Mouse (Mus musculus): ENCODE results near the gene Heyl. TPM values are rescaled to one million over a fixed set of nuclear protein-coding genes. Genes with fewer than 3 reads are reported as not detected.

Heyl gene
- total RNA-seq, 2 experiments from 2014 or later: 6.4 to 7.1 TPM

DNA sequence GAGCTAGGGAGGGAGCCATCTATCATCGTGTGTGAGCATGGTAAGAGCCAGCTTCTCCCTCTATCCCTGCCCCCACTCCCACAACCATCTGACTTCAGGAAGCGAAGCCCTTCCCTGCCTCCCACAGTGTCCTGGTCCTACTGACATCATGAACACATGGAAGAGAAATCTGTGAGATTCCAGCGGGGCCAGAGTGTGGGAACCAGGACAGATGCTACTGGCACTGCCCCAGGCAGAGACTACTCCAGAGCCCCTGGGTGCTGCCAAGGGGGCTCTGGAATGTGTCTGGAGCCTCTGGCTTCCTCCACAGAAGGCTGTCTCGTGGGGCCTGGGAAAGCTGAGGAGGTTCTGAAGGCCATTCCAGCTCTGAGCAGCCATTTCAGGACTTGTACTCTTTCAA lies 5.6 kb upstream of the Heyl start:
- DNase-seq (ENCODE audit: low spot score in 2 of 2): no peak
- intact Hi-C loops (cut with DNase I): no loop called here

DNA sequence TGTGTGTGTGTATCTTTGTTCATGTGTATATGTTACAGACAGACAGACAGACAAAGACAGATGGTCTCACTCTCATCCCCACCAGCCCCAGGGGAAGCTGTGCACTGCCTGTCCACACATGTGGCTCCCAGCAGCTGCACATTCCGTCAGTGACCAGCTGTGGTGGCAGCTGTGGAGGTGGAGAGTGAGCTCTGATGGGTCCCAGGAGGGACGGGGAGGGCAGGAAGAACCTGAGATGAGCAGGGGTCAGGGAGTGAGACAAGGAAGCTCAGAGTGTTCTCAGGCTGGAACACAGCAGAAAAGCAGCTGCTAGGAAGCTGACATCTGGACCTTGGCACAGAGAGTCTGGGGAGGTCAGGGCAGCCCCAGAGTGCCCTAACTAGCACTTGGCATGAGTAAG lies 5.1 kb upstream of the Heyl start:
- intact Hi-C loops (cut with DNase I): no loop called here

DNA sequence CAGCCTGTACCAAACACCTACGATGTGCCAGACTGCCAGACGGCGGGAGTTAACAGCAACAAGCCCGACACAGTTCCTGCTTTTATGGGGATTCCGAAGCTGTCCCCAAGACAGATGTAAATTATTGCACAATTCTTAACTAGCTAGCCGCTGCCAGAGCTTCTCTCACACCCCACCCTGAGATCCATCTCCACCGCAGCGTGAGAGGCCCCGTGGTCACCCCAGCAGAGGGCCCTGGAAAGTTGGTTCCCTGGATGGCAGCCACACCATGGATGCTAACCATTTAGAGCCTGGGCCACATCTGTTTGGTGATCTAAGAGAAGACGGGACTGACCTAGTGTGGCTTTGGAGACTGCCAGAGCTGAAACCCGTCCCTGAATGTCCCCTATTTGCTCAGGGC lies 4.2 kb upstream of the Heyl start:
- intact Hi-C loops (cut with DNase I): no loop called here
- DNase-seq (ENCODE audit: low spot score in 2 of 2): no peak

More for the DNA sequence above, 5.1 kb upstream of the Heyl start:
- DNase-seq (ENCODE audit: low spot score in 2 of 2): no peak

DNA sequence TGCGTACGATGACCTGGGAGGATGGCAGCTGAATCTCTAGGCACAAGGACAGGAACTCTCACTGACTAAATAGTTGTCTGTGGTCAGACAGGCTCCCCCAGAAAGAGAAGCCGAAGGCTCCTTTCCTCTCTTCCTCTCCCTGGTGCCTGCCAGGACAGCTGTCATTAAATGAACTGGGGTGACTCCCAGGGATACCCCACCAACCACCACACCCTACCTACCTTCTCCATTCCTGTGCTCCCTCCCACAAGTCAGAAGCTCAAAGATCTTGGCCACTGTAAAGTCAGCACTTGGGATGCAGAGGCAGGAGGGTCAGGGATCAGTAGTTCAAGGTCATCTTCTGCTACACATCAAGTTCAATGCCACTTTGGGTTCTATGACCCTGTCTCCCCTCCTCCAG lies 515 bp upstream of the Heyl start:
- no peak for DNase-seq (ENCODE audit: low spot score in 2 of 2)
- intact Hi-C loops (cut with DNase I): no loop called here

DNA sequence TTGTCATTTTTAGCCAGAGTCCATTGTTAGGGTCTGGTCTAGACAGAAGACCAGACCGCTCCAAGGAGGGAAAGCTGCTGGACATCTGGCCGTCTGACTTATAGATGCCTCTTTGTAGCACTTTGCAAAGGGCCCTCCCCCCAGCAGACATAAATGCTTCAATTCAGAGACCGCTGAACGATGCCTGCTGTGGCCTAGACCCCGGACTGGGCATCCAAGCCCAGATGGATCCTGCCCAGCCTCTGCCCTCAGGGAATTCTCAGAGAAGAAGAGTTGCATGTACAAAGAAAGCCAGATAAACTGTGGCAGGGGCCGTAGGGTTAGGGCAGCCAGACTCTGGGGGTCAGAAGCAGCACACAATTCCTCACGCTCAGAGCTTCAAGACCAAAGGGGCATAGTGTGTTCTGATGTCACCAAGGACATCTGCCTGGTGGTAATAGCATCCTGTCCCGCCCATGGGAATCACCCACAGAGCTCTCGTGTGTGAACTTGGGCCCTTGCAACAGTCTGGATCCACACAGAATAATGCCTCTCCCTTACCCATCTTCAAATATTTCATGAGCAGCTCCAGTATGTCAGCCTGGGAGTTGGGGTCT lies 2.6 kb downstream of the Heyl start:
- intact Hi-C loops (cut with DNase I): no loop called here
- no peak for DNase-seq (ENCODE audit: low spot score in 2 of 2)

DNA sequence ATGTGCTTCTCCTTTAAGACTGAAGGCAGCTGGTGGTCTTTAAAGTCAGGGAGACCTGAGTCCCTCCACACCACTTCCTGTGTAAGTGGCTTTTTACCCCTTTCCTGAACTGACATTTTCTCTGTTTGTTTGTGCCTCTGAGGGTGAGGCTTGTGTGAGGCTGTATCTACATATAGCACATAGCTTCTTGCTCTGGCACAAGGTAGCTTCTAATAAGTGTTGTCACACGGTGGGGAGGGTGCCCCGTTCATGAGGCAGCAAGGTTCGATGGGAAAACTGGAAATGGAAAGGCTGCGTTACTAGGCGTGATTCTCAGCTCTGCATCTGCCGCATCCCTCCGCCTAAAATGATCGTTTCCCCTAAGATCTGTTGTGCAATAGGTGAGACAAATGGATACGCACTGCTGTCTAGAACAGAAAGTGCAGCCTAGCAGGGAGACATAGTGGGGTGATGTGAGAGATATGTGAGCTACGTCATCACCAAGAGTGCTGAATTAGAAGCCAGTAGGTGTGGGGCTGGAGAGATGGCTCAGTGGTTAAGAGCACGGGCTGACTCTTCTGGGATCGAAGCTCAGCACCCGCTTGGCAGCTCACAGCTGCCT lies 3.2 kb downstream of the Heyl start:
- intact Hi-C loops (cut with DNase I): no loop called here
- no peak for DNase-seq (ENCODE audit: low spot score in 2 of 2)

DNA sequence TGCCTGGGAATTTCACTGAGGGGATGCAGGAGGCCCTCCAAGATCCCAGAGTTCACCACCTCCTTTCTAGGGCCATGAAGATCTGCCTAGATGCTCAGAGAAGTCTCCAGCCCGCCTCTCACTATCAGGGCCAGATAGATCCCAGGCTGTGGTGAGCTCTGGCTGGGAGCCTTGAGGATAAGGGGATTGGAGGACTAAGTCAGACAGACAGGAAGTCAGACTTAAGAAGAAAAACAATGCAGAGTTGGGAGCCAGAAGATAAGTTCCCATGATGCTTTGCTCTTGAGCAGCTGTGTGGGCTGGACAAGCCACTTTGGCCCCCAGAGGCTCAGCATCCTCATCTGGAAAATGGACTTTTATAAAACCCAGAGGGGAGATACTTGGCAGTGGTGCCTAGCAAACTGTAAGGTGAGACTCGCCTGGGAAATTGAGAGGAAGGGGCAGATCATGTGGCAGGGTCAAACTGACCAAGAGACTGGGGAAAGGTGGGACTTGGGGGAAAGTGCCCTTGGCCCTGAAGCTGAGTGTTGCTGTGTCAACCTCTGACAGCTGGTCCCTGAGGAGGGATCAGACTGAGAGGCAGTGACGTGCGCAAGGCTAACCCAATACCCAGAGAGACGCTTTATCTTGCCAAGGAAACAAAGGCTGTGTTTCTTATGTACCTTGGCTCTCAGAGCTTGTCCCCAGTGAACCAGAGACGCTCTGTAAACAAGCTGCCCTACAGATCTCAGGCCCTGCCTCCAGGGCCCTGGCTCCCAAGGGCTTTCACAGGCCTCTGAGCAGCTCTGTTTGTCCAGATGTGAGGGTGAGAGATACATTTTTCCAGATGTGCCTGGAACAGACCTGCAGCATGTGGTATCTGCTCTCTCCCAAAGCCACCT lies 4.3 kb downstream of the Heyl start:
- intact Hi-C loops (cut with DNase I): no loop called here
- DNase-seq (ENCODE audit: low spot score in 2 of 2): no peak

DNA sequence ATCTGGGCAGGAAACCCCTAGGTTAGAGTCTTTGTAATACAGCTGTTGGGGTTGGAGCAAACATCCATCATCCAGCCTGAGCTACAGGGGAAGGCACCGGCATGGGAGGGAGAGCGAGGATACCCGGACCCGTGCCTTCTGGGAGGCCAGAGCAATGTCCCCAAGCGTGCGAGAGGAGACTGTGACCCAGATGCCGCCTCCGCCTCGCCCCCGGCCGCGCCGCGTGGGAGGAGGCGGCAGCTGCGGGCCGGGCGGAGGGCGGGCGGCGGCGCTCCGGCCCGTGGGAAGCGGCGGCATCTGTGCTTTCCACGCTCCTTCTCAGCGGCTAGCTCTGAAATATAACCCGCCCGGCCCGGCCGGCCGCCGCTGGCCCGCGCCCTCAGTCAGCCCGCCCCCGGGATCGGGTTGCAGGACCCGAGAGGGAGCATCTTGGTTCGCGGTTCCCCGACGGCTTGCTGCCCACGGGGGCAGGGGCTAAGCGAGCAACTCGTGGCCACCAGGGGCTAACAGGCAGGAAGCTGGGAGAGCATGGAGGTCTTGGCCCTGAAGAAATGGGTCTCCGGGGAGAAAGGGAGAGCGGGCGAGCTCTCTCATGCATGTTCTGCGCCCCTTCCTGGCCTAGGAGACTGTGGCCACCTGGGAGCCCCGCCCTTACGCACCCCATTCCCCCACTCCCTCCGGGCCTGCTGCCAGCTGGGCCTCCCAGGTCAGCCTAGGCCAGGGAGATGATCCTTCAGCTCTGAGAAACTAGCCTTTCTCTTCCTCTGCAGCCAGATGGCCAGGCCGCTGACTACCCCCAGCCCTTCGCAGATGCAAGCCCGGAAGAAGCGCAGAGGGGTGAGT lies 6.2 kb downstream of the Heyl start:
- intact Hi-C loops (cut with DNase I): no loop called here
- no peak for DNase-seq (ENCODE audit: low spot score in 2 of 2)

DNA sequence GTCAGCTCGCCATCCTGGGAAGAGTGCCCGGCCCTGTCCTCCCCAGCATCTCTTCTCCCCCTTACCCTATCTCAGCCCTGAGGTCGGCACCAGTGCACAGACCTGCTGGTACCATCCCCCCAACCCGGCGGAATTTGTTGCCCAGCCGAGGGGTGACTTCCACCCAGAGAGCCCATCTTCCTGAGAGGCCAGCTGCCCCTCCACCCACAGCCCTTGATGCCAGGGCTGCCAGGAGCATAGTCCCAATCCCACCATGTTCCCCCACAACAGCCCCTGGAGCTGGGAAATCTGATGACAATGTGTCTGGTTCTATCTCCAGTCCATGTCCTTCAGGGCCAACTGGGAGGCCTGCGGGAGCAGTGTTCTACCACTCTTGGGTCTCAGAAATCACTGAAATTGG lies 12.9 kb downstream of the Heyl start:
- intact Hi-C loops (cut with DNase I): no loop called here
- DNase-seq (ENCODE audit: low spot score in 2 of 2): no peak

DNA sequence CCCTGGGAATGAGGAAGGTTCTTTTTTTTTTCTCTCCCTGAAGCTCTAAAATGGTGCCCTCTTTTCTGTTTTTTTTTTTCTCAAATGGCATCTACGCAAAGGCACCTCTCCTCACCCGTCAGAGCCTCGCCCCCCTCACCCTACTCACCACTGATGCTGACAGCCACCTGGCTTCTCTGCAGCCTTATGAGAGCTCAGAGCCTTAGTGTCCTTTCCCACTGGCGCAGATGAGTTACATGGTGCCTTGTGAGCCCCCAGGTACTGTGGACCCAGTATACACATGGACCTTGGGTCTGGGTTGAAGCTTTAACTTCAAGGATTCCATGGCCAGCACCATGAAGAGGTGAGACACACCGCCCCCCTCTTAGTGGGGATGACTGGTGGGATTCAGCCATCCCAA lies 13.3 kb downstream of the Heyl start:
- DNase-seq (ENCODE audit: low spot score in 2 of 2): no peak
- intact Hi-C loops (cut with DNase I): no loop called here

DNA sequence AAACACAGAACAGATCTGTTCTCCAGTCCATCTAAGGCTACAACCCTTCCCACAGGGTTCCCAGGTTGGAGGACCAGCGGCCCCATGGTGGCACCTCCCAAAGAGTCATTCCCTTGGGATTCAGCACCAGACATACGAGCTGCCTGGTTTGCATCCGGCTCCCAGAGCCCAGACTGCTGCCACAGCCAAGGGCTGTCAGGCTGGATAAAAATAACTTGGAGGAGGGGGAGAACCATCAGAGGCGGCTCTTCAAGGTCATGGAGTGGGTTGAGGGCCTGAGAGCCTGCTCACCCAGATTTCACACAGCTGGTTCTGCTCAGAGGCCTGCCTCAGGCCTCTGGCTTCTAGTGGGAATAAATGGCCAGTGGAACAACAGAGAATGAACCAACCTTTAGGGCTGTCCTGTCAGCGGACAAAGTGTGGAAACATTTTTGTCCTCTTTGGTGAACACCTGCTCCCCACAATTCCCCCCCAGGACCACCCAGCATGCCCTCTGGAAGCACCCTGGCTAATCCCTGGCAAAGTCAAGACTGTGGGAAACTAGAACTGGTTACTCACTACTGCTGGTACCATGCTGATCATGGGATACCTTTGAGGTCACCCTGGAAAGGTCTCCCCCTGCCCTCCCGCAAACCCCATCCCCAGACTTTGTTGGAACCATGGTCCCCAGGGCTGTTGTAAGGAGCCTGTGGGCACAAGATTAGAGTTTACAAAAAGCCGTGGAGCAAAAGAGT lies 14.0 kb downstream of the Heyl start:
- DNase-seq (ENCODE audit: low spot score in 2 of 2): no peak
- intact Hi-C loops (cut with DNase I): no loop called here

DNA sequence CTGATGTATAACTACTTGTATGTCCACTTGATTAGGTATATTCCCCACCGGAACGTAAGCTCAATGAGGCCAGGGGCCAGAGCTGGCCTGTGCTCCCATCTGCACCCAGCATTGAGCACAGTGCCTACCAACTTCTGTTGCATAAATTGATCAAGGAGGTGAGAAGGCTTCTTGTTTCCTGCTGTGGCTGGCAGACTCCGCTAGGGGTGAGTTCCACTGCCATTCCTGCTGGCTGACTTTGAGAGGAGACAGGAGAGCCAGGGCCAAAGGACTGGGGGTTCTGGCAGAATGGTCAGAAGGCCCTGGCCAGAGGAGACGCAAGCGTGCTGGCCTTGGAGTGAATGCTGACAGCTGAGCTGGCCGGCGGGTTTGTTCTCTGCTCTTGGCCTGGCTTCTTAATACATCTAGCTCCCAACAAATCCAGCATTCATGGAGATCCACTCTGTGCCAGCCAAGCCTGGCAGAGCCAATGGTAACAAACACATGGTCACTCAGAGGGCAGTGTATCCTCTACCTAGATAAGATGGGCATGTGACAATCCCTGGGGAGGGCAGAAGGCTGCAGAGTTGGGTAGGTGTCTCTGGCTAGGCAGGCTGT lies 15.7 kb downstream of the Heyl start:
- intact Hi-C loops (cut with DNase I): no loop called here

DNA sequence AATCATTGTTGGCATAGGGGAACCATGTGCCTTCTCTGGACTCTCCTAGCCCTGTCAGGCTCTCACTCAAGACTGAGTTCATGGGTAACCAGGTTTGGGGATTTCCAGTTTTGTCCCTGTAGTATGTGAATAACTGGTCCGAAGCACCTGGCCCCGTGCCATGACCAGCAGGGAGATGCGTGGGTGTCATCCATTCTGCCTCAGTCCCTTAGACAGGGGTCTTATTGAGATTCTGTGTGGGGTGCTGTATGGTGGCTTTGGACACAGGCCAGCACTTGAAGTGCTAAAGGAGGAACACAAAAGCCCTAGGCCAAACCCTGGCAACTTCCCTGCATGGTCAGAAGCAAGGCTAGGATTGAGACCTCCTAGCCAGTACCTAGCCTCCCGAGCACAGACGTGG lies 18.9 kb downstream of the Heyl start:
- intact Hi-C loops (cut with DNase I): loop anchor here (10.0 kb wide), 1 partner anchor 257 kb away; the partner anchor contains the start of gene Mycl
- DNase-seq (ENCODE audit: low spot score in 2 of 2): no peak

More for the DNA sequence above, 15.7 kb downstream of the Heyl start:
- DNase-seq (ENCODE audit: low spot score in 2 of 2): peak; percentile 67 to 83

DNA sequence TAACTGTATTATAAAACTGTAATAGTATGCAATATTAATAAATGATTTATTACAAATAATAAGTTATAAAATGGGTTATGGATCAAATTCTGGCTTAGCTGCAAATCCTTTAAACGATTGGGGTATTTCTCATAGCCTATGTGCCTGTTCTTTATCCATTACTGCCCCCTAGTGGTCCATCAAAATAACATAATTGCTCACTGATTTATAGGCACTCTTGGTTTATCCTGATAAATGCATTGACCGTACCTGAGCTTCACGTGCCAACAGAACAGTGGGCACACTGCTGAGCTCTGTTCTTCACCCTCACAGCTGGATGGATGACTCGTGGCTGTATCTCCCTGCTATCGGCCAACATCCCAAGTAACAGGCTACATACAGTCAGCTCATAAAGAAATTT lies 21.3 kb downstream of the Heyl start:
- peak; percentile 48 to 67 for DNase-seq (ENCODE audit: low spot score in 2 of 2)
- intact Hi-C loops (cut with DNase I): loop anchor here (2.0 to 10.0 kb wide), 3 partner anchors 36 to 260 kb away; partner anchors contain the start of gene Mycl

DNA sequence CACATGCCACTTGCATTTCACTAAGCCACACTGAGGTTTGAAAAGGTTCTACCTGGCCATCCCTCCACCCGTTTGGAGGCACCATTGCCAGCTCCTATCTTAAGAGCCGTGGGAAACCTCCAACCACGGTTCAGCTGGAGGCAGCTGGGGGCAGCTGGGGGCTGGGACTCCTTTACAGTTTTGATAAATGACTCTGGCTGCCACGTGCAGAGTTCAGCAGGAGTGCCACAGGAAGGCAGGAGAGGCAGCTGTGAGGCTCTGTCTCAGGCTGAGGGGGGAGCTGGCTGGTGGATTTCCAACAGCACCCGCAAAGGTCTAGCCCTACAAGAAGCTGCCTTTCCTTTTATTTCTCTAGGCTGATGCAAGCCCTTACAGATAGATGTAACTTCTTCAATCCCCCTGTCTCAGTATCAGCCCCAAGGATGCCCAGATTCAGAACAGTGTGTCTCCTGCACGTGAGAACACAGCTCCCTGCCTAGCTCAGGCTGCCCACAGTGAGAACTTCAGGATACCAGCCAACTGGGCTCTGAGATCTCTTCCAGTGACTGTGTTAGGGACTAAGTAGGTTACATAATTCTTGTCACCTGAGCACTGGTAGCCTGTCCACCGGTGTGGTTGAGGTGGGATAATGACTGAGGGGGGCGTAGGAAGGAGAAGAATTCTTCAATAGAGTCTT lies 26.9 kb downstream of the Heyl start:
- DNase-seq (ENCODE audit: low spot score in 2 of 2): no peak
- intact Hi-C loops (cut with DNase I): no loop called here

DNA sequence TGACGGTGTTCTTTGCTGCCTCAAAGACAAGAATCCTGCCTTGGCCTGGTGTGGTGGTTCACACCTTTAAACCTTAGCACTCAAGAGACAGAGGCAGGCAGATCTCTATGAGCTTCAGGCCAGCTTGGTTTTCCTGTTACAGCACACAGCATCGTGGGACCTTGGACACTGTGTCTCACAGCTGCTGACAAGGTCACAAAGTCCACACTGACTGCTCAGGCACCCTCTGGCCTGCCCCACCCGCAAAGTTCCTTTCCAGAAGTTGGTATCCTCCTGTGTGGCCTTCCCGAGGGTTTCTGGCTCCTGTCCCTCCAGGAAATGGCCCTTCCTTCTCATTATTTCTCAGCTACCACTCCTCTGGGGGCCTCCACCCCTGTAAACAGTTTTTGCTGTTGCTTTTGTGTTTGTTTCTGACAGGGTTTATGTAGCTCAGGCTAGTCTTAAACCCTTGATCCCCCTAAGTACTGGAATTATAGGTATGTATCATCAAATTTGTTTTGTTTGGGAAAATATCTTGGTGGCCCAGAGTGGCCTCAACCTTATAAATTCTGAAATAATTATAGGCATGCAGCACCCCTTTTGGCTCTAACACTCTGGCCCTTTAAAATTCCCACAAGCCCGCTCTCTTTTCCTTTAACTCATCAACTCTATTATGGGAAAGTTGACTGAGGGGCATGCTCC lies 28.5 kb downstream of the Heyl start, which contains the start of gene Pabpc4:
TSS of gene Pabpc4 (plus strand) at position 631 of the 681 bp plus-strand sequence.
- intact Hi-C loops (cut with DNase I): no loop called here
- no peak for DNase-seq (ENCODE audit: low spot score in 2 of 2)

DNA sequence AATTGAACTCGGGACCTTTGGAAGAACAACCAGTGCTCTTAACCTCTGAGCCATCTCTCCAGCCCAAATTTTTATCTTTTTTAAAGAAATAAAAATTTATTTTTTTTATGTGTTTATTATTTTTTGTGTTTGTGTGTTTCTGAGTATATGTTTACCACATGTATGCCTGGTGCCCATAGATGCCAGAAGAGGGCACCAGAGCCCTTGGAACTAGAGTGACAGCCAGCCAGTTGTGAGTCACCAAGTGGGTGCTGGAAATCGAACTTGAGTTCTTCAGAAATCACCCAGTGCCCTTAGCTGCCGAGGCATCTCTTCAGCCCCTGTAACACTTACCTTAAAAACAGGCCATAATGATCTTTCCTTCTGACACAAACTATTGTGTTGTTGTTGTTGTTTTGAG lies 37.7 kb downstream of the Heyl start:
- DNase-seq (ENCODE audit: low spot score in 2 of 2): no peak
- intact Hi-C loops (cut with DNase I): no loop called here

DNA sequence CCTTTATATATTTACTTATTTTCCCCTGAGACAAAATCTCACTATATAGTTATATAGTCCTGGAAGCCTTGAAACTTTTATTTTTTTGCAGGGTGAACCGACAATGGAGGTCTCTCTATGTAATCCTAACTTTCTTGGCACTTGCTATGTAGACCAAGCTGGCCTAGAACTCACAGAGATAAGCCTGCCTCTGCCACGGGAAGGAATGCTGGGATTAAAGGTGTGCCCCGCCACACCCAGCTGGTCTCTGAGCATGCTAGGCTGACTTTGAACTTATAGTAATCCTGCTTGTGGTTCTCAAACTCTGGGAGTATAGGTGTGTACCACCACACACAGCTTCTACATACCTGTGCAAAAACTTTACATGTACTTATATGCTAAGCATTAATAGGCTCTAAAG lies 46.8 kb downstream of the Heyl start:
- DNase-seq (ENCODE audit: low spot score in 2 of 2): no peak
- intact Hi-C loops (cut with DNase I): no loop called here

All from left cerebral cortex, postnatal 14 days (tissue).